ENCODE assay signal across 13 mouse cellular contexts in genomic region chr12:79756352-79756751, GRCm38 (mm10).
DNase-seq lines count a peak whose midpoint lies in the region; ATAC-seq and TF ChIP-seq lines count a peak whose summit lies in the region.
"Had no signal": no experiment of that assay in that cellular context is flagged by ENCODE, and none has a peak within 500 bp of the region (broad histone marks: within the 10 kb centered on the region; RNA-seq: fewer than 3 reads in every experiment).

No protein-coding gene starts in this region.

- WGBS in lung, embryonic 14.5 days, result 41% methylated on average over 5 of the region's 5 CpGs
- 52% methylated on average over 5 of the region's 5 CpGs for WGBS in intestine, embryonic 16.5 days
- WGBS in limb, embryonic 15.5 days, result 60% methylated on average over 5 of the region's 5 CpGs

- H3K9me3 ChIP-seq in lung, embryonic 14.5 days (ENCODE audit: low read depth, low read length), result no peaks in the 10 kb centered on the region
- H3K9me3 ChIP-seq in intestine, embryonic 16.5 days (ENCODE audit: control insufficient read depth, low read length), result no peaks in the 10 kb centered on the region
- H3K9me3 ChIP-seq in limb, embryonic 15.5 days, result no peaks in the 10 kb centered on the region

- no peak overlapping the region for H3K4me3 ChIP-seq in lung, embryonic 14.5 days (ENCODE audit: low read depth, low read length)
- no peak overlapping the region for H3K4me3 ChIP-seq in intestine, embryonic 16.5 days (ENCODE audit: low read length)
- no peak overlapping the region for H3K4me3 ChIP-seq in limb, embryonic 15.5 days

- no peak overlapping the region for H3K9ac ChIP-seq in lung, embryonic 14.5 days
- H3K9ac ChIP-seq in intestine, embryonic 16.5 days (ENCODE audit: low read depth, low read length), result no peak overlapping the region
- no peak overlapping the region for H3K9ac ChIP-seq in limb, embryonic 15.5 days

- H3K36me3 ChIP-seq in lung, embryonic 14.5 days (ENCODE audit: insufficient read depth), result no peaks in the 10 kb centered on the region
- H3K36me3 ChIP-seq in intestine, embryonic 16.5 days (ENCODE audit: control insufficient read depth, insufficient read depth, low read length), result no peaks in the 10 kb centered on the region
- no peaks in the 10 kb centered on the region for H3K36me3 ChIP-seq in limb, embryonic 15.5 days

- peaks cover 48% of the 10 kb centered on the region for H3K4me1 ChIP-seq in lung, embryonic 14.5 days (ENCODE audit: insufficient read depth)
- peaks cover 25% of the 10 kb centered on the region for H3K4me1 ChIP-seq in intestine, embryonic 16.5 days (ENCODE audit: control insufficient read depth, insufficient read depth, low read length)
- peaks cover 37% of the 10 kb centered on the region for H3K4me1 ChIP-seq in limb, embryonic 15.5 days

- no peak for TF ChIP-seq CTCF in lung, embryonic 14.5 days (IDR thresholded peaks at IDR 0.05; ENCODE audit: low read depth)

- no peak for ATAC-seq in lung, embryonic 14.5 days (ENCODE audit: insufficient read depth)
- ATAC-seq in intestine, embryonic 16.5 days, result peak; percentile 27; the same call in 1 of the 2 replicates
- no peak for ATAC-seq in limb, embryonic 15.5 days (ENCODE audit: insufficient number of reproducible peaks, low FRiP score, low TSS enrichment, low read depth)
- no peak for ATAC-seq in monocyte, adult 5-6 weeks (replicated peaks; ENCODE audit: insufficient number of reproducible peaks, low FRiP score, low TSS enrichment, poor library complexity, severe bottlenecking)

- no peak overlapping the region for H3K4me2 ChIP-seq in lung, embryonic 14.5 days
- no peak overlapping the region for H3K4me2 ChIP-seq in intestine, embryonic 16.5 days (ENCODE audit: low read depth, low read length)
- H3K4me2 ChIP-seq in limb, embryonic 15.5 days, result no peak overlapping the region

- DNase-seq in adrenal gland, adult 2 months, result peak; percentile 58
- no peak for DNase-seq in adrenal gland, adult 18-20 months (ENCODE audit: low spot score in 2 of 2)
- DNase-seq in lung, embryonic 14.5 days, result no peak
- DNase-seq in lung, postnatal 4 days, result no peak
- no peak for DNase-seq in retina, embryonic 14.5 days (ENCODE audit: low spot score)
- DNase-seq: cerebellum, adult 18-20 months; gastrocnemius, postnatal 14 days; heart, postnatal 14 days; midbrain, embryonic 14.5 days; thymus, adult 18-20 months had no signal

- H3K27ac ChIP-seq in lung, embryonic 14.5 days (ENCODE audit: low read depth), result peak overlapping the region; percentile 76; the same call in 1 of the 2 replicates
- H3K27ac ChIP-seq in intestine, embryonic 16.5 days (ENCODE audit: low read length), result 0 out of 2 replicates have a peak overlapping the region, but pooled peaks have one; percentile 0
- peak overlapping the region; percentile 47; the same call in 1 of the 2 replicates for H3K27ac ChIP-seq in limb, embryonic 15.5 days

- no peaks in the 10 kb centered on the region for H3K27me3 ChIP-seq in lung, embryonic 14.5 days (ENCODE audit: insufficient read depth, low read length)
- no peaks in the 10 kb centered on the region for H3K27me3 ChIP-seq in intestine, embryonic 16.5 days (replicated peaks; ENCODE audit: control insufficient read depth, insufficient read depth, low read length)
- no peaks in the 10 kb centered on the region for H3K27me3 ChIP-seq in limb, embryonic 15.5 days

Comparison
In these comparisons a context has a peak if more than half of its experiments do, and no peak if none do; other contexts are left out.
1. H3K27ac ChIP-seq: peak in every context shown above with its lines; median percentile 76 in lung, embryonic 14.5 days; 47 in limb, embryonic 15.5 days; 0 in intestine, embryonic 16.5 days.